Mouse (Mus musculus) spleen, embryonic (tissue): Measurements from ENCODE around the gene Trim63.
"Not testable (repeated sequence)": the region's sequence is repeated elsewhere in the genome, so short reads cannot be mapped to it uniquely, and the experiment has no call there.

Experiments
- CTCF ChIA-PET: fragments of 350-600 bp; sonication (Branson Sonifier 250); formaldehyde crosslinking; loops from one replicate; lab custom pipeline; 2022; lab: Charles Lee

Gene Trim63

GRCm38 (mm10) chr4:134314876-134315275 lies at the start of gene Trim63:
Gene Trim63 (plus strand): TSS chr4:134315120.
- CTCF ChIA-PET = no interaction called here

GRCm38 (mm10) chr4:134265860-134266585 lies 48.9 kb upstream of the Trim63 start:
- CTCF ChIA-PET = no interaction called here

- CTCF ChIA-PET = interaction anchor here (0.6 kb wide), 1 partner anchor 1453 kb away, joined by 7 read pairs; no protein-coding TSS in a partner anchor
Measured at GRCm38 (mm10) chr4:134268102-134268655, 46.7 kb upstream of the Trim63 start.

- CTCF ChIA-PET = not testable (repeated sequence)
Measured at GRCm38 (mm10) chr4:134269622-134270021, 45.3 kb upstream of the Trim63 start.

GRCm38 (mm10) chr4:134271979-134272378 lies 42.9 kb upstream of the Trim63 start:
- CTCF ChIA-PET = no interaction called here

GRCm38 (mm10) chr4:134272731-134273416 lies 42.0 kb upstream of the Trim63 start:
- CTCF ChIA-PET = interaction anchor here (1.7 kb wide), 1 partner anchor 18 kb away, joined by 4 read pairs; no protein-coding TSS in a partner anchor

- CTCF ChIA-PET = interaction anchor here (0.5 to 1.7 kb wide), 2 partner anchors 17 to 1667 kb away, joined by 3 to 4 read pairs; no protein-coding TSS in a partner anchor
Measured at GRCm38 (mm10) chr4:134273417-134274345, 41.2 kb upstream of the Trim63 start.

GRCm38 (mm10) chr4:134284942-134285341 lies 30.0 kb upstream of the Trim63 start:
- CTCF ChIA-PET = interaction anchor here (0.7 kb wide), 1 partner anchor 533 kb away, joined by 3 read pairs; no protein-coding TSS in a partner anchor

- CTCF ChIA-PET = interaction anchor here (0.6 to 0.7 kb wide), 2 partner anchors 251 to 331 kb away, joined by 3 to 5 read pairs; no protein-coding TSS in a partner anchor
Measured at GRCm38 (mm10) chr4:134286226-134287167, 28.4 kb upstream of the Trim63 start.

GRCm38 (mm10) chr4:134287168-134287564 lies 27.8 kb upstream of the Trim63 start:
- CTCF ChIA-PET = no interaction called here

GRCm38 (mm10) chr4:134287575-134288025 lies 27.3 kb upstream of the Trim63 start, which contains the start of gene Pdik1l:
Gene Pdik1l (minus strand): TSS chr4:134287895.
- CTCF ChIA-PET = interaction anchor here (0.6 kb wide), 1 partner anchor 99 kb away, joined by 3 read pairs; no protein-coding TSS in a partner anchor

- CTCF ChIA-PET = interaction anchor here (0.6 to 0.7 kb wide), 2 partner anchors 100 to 277 kb away, joined by 3 read pairs; no protein-coding TSS in a partner anchor
Measured at GRCm38 (mm10) chr4:134288397-134289256, 26.3 kb upstream of the Trim63 start.

GRCm38 (mm10) chr4:134292067-134292466 lies 22.9 kb upstream of the Trim63 start:
- CTCF ChIA-PET = interaction anchor here (0.5 to 1.2 kb wide), 3 partner anchors 20 to 257 kb away, joined by 3 to 5 read pairs (median 3); no protein-coding TSS in a partner anchor

- CTCF ChIA-PET = interaction anchor here (0.5 to 1.2 kb wide), 3 partner anchors 19 to 467 kb away, joined by 3 to 9 read pairs (median 7); no protein-coding TSS in a partner anchor
Measured at GRCm38 (mm10) chr4:134293061-134293691, 21.7 kb upstream of the Trim63 start.

- CTCF ChIA-PET = interaction anchor here (0.6 kb wide), 1 partner anchor 100 kb away, joined by 7 read pairs; no protein-coding TSS in a partner anchor
Measured at GRCm38 (mm10) chr4:134293692-134294163, 21.2 kb upstream of the Trim63 start.

GRCm38 (mm10) chr4:134296096-134296495 lies 18.8 kb upstream of the Trim63 start:
- CTCF ChIA-PET = interaction anchor here (0.7 kb wide), 1 partner anchor 44 kb away, joined by 5 read pairs; no protein-coding TSS in a partner anchor

- CTCF ChIA-PET = interaction anchor here (0.7 kb wide), 1 partner anchor 44 kb away, joined by 5 read pairs; no protein-coding TSS in a partner anchor
Measured at GRCm38 (mm10) chr4:134296523-134296922, 18.4 kb upstream of the Trim63 start.
